Mouse (Mus musculus): Measurements from ENCODE around the gene Syt2.

GRCm38 (mm10) chr1:134754818-134755217 is 108.3 kb downstream of the Syt2 start:
- TF ChIP-seq CTCF (IDR thresholded peaks at IDR 0.05): no peak
- TF ChIP-seq EP300 (IDR thresholded peaks at IDR 0.05): no peak

Measured in lung, postnatal 0 days (tissue).